Mouse (Mus musculus) C2C12 (cell line): ENCODE measurements around the gene Adamts17. TPM values are rescaled to one million over a fixed set of nuclear protein-coding genes. Genes with fewer than 3 reads are reported as not detected.
A peak's percentile ranks its signal among the peaks of the same experiment; 100 is the strongest.

Source experiments
- H3K27me3 ChIP-seq: one replicate; pipeline ENCODE4 v1.6.1; 2011; ENCODE audit not compliant: control insufficient read depth, insufficient read depth, insufficient read length
- H3K36me3 ChIP-seq: one replicate; pipeline ENCODE4 v1.6.1; 2011; ENCODE audit not compliant: control insufficient read depth, insufficient read depth
- H3K4me3 ChIP-seq: one replicate; pipeline ENCODE4 v1.5.1; 2011; ENCODE audit warnings: mild to moderate bottlenecking, control low read depth; ENCODE audit not compliant: poor library complexity, insufficient read depth, severe bottlenecking
- H3K79me2 ChIP-seq: one replicate; pipeline ENCODE4 v1.6.1; 2011; ENCODE audit not compliant: control insufficient read depth, insufficient read depth
- H3K79me3 ChIP-seq: one replicate; pipeline ENCODE4 v1.6.1; 2011; ENCODE audit warnings: low read depth, control low read depth
- H3ac ChIP-seq: one replicate; pipeline ENCODE3; 2011; ENCODE audit warnings: low read depth; ENCODE audit not compliant: control insufficient read depth, insufficient read length
- CEBPB ChIP-seq: IDR thresholded peaks from one replicate; pipeline ENCODE4 v1.6.1; 2011; ENCODE audit warnings: low read depth, mild to moderate bottlenecking, control low read depth, moderate library complexity
- CTCF ChIP-seq: IDR thresholded peaks from one replicate; pipeline ENCODE4 v1.5.1; 2011; ENCODE audit not compliant: control insufficient read depth, insufficient read depth, insufficient read length
- FOSL1 ChIP-seq: IDR thresholded peaks from one replicate; pipeline ENCODE4 v1.8.0; 2011; ENCODE audit warnings: mild to moderate bottlenecking, low read length; ENCODE audit not compliant: poor library complexity, insufficient read depth, severe bottlenecking
- MAX ChIP-seq: IDR thresholded peaks from one replicate; pipeline ENCODE4 v1.6.1; 2011; ENCODE audit warnings: mild to moderate bottlenecking, control low read depth
- MYOD1 ChIP-seq: IDR thresholded peaks from one replicate; pipeline ENCODE4 v1.6.1; 2011; ENCODE audit warnings: low read depth; ENCODE audit not compliant: control insufficient read depth, insufficient read length
- MYOG ChIP-seq: IDR thresholded peaks from one replicate; pipeline ENCODE4 v1.6.1; 2011; ENCODE audit not compliant: control insufficient read depth, insufficient read length; ENCODE audit errors: extremely low read depth
- USF1 ChIP-seq: IDR thresholded peaks from one replicate; pipeline ENCODE4 v1.6.1; 2011; ENCODE audit warnings: low read depth, mild to moderate bottlenecking, control low read depth, moderate library complexity
- polyA plus RNA-seq: library from polyadenylated mRNA; unstranded; fragments of >200 nt; fragmentation: generic; extraction: Trizol; gene quantifications from one replicate; pipeline ENCODE4 v1.2.1, GENCODE M21; 2012; ENCODE audit warnings: missing spikeins

Gene Adamts17
- polyA plus RNA-seq, 1 experiment = 0.04 TPM

DNA sequence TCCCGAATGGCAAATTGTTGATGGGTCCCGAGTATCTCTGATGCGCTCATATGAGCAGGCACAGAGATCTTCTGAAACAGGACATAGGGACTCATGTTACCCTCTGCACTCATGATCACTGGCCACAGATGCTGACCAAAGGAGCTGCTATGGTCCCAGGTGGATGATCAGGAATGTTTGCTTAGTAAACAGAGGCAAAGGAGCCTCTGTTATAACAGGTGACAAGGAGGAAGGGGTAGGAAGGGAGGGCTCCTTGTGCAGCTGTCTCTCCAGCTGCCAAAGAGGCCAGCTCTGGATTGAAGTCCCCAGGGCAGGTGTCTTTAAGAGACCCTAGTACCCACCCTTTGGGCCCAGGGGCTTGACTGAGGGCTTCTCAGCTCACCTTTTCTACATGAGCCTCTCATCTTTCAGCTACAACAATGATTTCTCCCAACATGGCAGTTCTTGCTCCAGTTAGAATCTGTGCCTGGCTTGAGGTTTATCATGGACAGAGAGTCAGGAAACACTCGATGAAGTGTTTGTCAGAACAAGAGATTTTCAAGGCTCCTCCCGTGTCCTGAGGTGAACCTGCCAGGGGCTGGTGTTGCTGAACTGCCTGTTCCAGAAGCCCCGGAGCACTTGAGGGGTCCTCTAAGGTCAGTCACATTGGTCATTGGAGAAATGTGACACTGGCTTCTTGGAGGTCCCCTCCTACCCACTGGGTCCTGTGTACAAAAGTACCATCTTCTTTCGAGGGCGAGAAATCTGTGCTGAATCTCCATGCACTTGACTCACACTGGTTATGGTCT, 120.9 kb downstream of the Adamts17 start:
- TF ChIP-seq MYOG (no peak), MYOD1 (no peak), CTCF (no peak), FOSL1 (no peak), CEBPB (no peak), MAX (no peak), USF1 (no peak)
- no peaks in the 10 kb centered on the region for H3K79me3 ChIP-seq
- no peak overlapping the region for H3K4me3 ChIP-seq
- no peaks in the 10 kb centered on the region for H3K27me3 ChIP-seq
- no peak overlapping the region for H3ac ChIP-seq
- H3K79me2 ChIP-seq = no peaks in the 10 kb centered on the region
- H3K36me3 ChIP-seq = no peaks in the 10 kb centered on the region

GRCm38 (mm10) chr7:66962736-66963135, 123.2 kb downstream of the Adamts17 start:
- Histone ChIP-seq H3K27me3 (peaks cover 3% of the 10 kb centered on the region), H3K36me3 (no peaks in the 10 kb centered on the region), H3K4me3 (no peak overlapping the region), H3K79me3 (no peaks in the 10 kb centered on the region), H3ac (no peak overlapping the region), H3K79me2 (no peaks in the 10 kb centered on the region)
- TF ChIP-seq CTCF (no peak), MYOD1 (no peak), MYOG (no peak), FOSL1 (no peak), CEBPB (no peak), USF1 (no peak), MAX (no peak)

- Histone ChIP-seq H3K27me3 (peaks cover 7% of the 10 kb centered on the region), H3K79me2 (no peaks in the 10 kb centered on the region), H3K36me3 (no peaks in the 10 kb centered on the region), H3ac (no peak overlapping the region), H3K79me3 (no peaks in the 10 kb centered on the region), H3K4me3 (no peak overlapping the region)
- TF ChIP-seq FOSL1 = no peak
- peak; percentile 75 for TF ChIP-seq MYOD1
- TF ChIP-seq USF1 = no peak
- no peak for TF ChIP-seq MAX
- no peak for TF ChIP-seq CEBPB
- no peak for TF ChIP-seq MYOG
- no peak for TF ChIP-seq CTCF
Observed at GRCm38 (mm10) chr7:66963541-66963940, 124.0 kb downstream of the Adamts17 start.

DNA sequence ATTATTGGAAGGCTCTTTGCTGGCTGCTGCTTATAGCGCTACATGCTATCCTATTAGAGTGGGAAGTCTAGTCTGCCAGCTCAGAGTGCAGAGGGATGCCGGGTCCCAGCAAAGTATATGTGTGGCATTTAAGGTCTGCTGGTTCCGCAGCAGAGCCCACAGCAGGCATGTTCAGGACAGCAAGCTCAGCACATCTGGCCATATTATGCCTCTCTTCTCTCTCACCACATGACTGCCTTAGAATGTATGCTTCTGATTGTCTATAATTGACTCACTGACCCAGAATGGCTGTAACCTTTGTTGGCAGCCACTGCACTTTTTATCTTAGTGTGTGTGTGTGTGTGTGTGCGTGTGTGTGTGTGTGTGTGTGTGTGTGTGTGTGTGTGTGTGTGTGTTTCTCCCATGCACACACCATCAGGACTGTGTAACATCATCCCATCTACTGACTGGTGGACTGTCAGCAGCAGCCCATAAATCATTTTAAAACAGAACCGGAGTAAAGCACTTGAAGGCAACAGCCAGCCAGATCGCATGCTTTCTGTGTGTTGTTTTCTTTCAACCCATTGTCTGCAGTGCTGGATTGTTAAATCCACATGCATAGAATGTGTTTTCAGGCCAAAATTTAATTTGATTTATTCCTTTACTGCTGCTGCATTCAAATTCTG, 127.1 kb downstream of the Adamts17 start:
- TF ChIP-seq MAX (no peak), CEBPB (no peak), MYOD1 (no peak), FOSL1 (no peak), MYOG (no peak), CTCF (no peak), USF1 (no peak)
- peaks cover 7% of the 10 kb centered on the region for H3K27me3 ChIP-seq
- H3K36me3 ChIP-seq = no peaks in the 10 kb centered on the region
- no peaks in the 10 kb centered on the region for H3K79me2 ChIP-seq
- H3ac ChIP-seq = no peak overlapping the region
- no peak overlapping the region for H3K4me3 ChIP-seq
- no peaks in the 10 kb centered on the region for H3K79me3 ChIP-seq

DNA sequence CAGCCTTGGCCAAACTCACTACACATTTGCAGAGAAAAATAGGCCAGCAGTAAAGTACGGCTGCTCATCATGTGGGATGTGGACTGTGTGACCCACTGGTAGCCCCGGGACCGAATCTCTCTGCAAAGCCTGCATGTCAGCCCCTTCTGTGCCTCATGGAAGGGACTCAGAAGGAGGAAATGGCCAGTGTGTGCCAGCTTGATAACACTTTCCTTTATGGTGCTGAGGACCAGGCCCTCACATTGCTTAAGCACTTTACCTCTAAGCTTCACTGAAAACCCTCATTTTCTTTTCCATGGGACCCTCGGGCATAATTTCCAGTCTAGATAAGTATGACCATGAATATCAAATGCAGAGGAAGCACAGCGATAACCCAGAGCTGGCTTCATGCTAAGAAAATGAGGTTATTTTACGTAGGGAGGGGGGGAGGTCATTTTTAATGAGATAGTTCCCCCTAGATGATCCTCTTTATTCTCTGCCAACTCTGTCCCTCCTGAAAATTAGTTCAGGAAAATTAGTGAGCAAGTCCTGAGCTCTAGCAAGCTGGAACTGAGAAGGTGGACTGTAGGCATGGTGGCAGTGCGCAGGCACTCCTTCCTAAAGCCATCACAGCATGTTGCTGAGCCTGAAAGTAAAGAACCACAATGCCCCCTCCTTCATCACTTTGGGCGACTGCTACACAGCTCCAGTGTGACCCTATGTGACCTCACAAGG, 127.8 kb downstream of the Adamts17 start:
- H3K79me3 ChIP-seq = no peaks in the 10 kb centered on the region

More for the DNA sequence above, 127.8 kb downstream of the Adamts17 start:
- Histone ChIP-seq H3K4me3 (no peak overlapping the region), H3K79me2 (no peaks in the 10 kb centered on the region), H3ac (no peak overlapping the region), H3K36me3 (no peaks in the 10 kb centered on the region), H3K27me3 (peaks cover 7% of the 10 kb centered on the region)
- TF ChIP-seq USF1 (no peak), CTCF (no peak)
